Mouse (Mus musculus): ENCODE measurements at regions not wholly inside any gene's neighbourhood (a gene's known extent, or its start where the extent isn't known, plus 50 kb on each side); places are given as distances from the start of the nearest gene placed in this dataset.

GRCm38 (mm10) chr8:82640502-82640901 lies 133.5 kb downstream of the Zfp330 start:
- TF ChIP-seq CTCF (IDR thresholded peaks at IDR 0.05) (no peak), EP300 (IDR thresholded peaks at IDR 0.05) (no peak)
